Mouse (Mus musculus) small intestine, adult 2 months (tissue): Measurements from ENCODE around the gene Lingo4. TPM values are rescaled to one million over a fixed set of nuclear protein-coding genes. Genes with fewer than 3 reads are reported as not detected.

ENCODE experiments used
- H3K27ac ChIP-seq: fragments of 200-500 bp; 2 replicates; pipeline ENCODE4 v1.5.1; 2012; ENCODE audit warnings: low read depth, low read length, control low read depth, inconsistent platforms; ENCODE audit not compliant: insufficient read depth
- H3K27me3 ChIP-seq: fragments of 200-500 bp; 2 replicates; pipeline ENCODE4 v1.6.1; 2012; ENCODE audit warnings: mild to moderate bottlenecking, moderate library complexity, low read length, inconsistent platforms; ENCODE audit not compliant: control insufficient read depth, insufficient read depth
- H3K36me3 ChIP-seq: fragments of 200-500 bp; 2 replicates; pipeline ENCODE4 v1.6.1; 2012; ENCODE audit warnings: mild to moderate bottlenecking, low read length, control low read depth, inconsistent platforms; ENCODE audit not compliant: control insufficient read depth, insufficient read depth
- H3K4me1 ChIP-seq: fragments of 200-500 bp; 2 replicates; pipeline ENCODE4 v1.6.1; 2012; ENCODE audit warnings: low read length, inconsistent platforms, mixed read lengths; ENCODE audit not compliant: control insufficient read depth, insufficient read depth, insufficient read length
- H3K4me3 ChIP-seq: fragments of 200-500 bp; 2 replicates; pipeline ENCODE4 v1.5.1; 2012; ENCODE audit warnings: low read depth, mild to moderate bottlenecking, control low read depth, inconsistent platforms, low read length, moderate library complexity
- CTCF ChIP-seq: fragments of 200-500 bp; IDR thresholded peaks from 2 replicates; pipeline ENCODE4 v1.5.1; 2012; ENCODE audit warnings: low read depth, mild to moderate bottlenecking, control low read depth, inconsistent platforms, low read length, moderate library complexity, mixed read lengths; ENCODE audit not compliant: insufficient replicate concordance, insufficient read length; ENCODE audit errors: extremely low read depth
- POLR2A ChIP-seq: fragments of 200-500 bp; IDR thresholded peaks from 2 replicates; pipeline ENCODE4 v1.6.1; 2012; ENCODE audit warnings: low read depth, mild to moderate bottlenecking, control low read depth, inconsistent platforms, low read length, moderate library complexity
- WGBS: fragments of 180-500 bp; shearing (Covaris S2); methylation state at CpG from one replicate; pipeline ENCODE4 v1.1.7; 2018; 5-methylcytosine and 5-hydroxymethylcytosine counted together
- polyA plus RNA-seq: library from polyadenylated mRNA; depleted of rRNA; stranded (reverse); fragments of >200 nt; gene quantifications from 2 replicates; pipeline ENCODE4 v1.2.3, GENCODE M21; 2012

Gene Lingo4
- polyA plus RNA-seq, 1 experiment, result 0.42 TPM

- 73% methylated on average over 4 of the region's 4 CpGs for WGBS
- Histone ChIP-seq H3K36me3 (peaks cover 32% of the 10 kb centered on the region), H3K4me1 (no peaks in the 10 kb centered on the region), H3K27ac (no peak overlapping the region), H3K27me3 (no peaks in the 10 kb centered on the region), H3K4me3 (no peak overlapping the region)
- TF ChIP-seq POLR2A (no peak), CTCF (no peak)
These were observed 11.6 kb upstream of the Lingo4 start for GRCm38 (mm10) chr3:94386671-94387070.

- TF ChIP-seq CTCF (no peak), POLR2A (no peak)
- WGBS, result 94% methylated on average over 10 of the region's 10 CpGs
- no peaks in the 10 kb centered on the region for H3K27me3 ChIP-seq
- H3K4me3 ChIP-seq, result no peak overlapping the region
- H3K4me1 ChIP-seq, result no peaks in the 10 kb centered on the region
- H3K27ac ChIP-seq, result no peak overlapping the region
- peaks cover 34% of the 10 kb centered on the region for H3K36me3 ChIP-seq
These were observed 10.9 kb upstream of the Lingo4 start for GRCm38 (mm10) chr3:94387391-94387790.

GRCm38 (mm10) chr3:94388047-94388446 is 10.3 kb upstream of the Lingo4 start:
- Histone ChIP-seq H3K4me3 (no peak overlapping the region), H3K27ac (no peak overlapping the region), H3K4me1 (no peaks in the 10 kb centered on the region), H3K36me3 (peaks cover 40% of the 10 kb centered on the region), H3K27me3 (no peaks in the 10 kb centered on the region)
- TF ChIP-seq CTCF, result no peak
- TF ChIP-seq POLR2A, result no peak
- 83% methylated on average over 5 of the region's 5 CpGs for WGBS

- no peak overlapping the region for H3K27ac ChIP-seq
- peaks cover 44% of the 10 kb centered on the region for H3K36me3 ChIP-seq
- TF ChIP-seq CTCF (no peak), POLR2A (no peak)
- H3K4me1 ChIP-seq, result no peaks in the 10 kb centered on the region
- WGBS, result 95% methylated on average over 16 of the region's 16 CpGs
- H3K27me3 ChIP-seq, result no peaks in the 10 kb centered on the region
- H3K4me3 ChIP-seq, result no peak overlapping the region
These were observed 8.9 kb upstream of the Lingo4 start for GRCm38 (mm10) chr3:94389420-94389819.

GRCm38 (mm10) chr3:94391001-94391400 is 7.3 kb upstream of the Lingo4 start:
- Histone ChIP-seq H3K36me3 (peaks cover 44% of the 10 kb centered on the region), H3K27ac (no peak overlapping the region), H3K4me3 (no peak overlapping the region), H3K4me1 (no peaks in the 10 kb centered on the region), H3K27me3 (no peaks in the 10 kb centered on the region)
- TF ChIP-seq POLR2A (no peak), CTCF (no peak)
- WGBS, result 82% methylated on average over 5 of the region's 5 CpGs

- TF ChIP-seq CTCF (no peak), POLR2A (no peak)
- 79% methylated on average over 2 of the region's 2 CpGs for WGBS
- Histone ChIP-seq H3K36me3 (peaks cover 42% of the 10 kb centered on the region), H3K4me1 (no peaks in the 10 kb centered on the region), H3K27ac (no peak overlapping the region), H3K27me3 (no peaks in the 10 kb centered on the region), H3K4me3 (no peak overlapping the region)
These were observed 6.2 kb upstream of the Lingo4 start for GRCm38 (mm10) chr3:94392128-94392527.

- H3K4me1 ChIP-seq, result no peaks in the 10 kb centered on the region
- peaks cover 36% of the 10 kb centered on the region for H3K36me3 ChIP-seq
- H3K27ac ChIP-seq, result no peak overlapping the region
- TF ChIP-seq POLR2A, result no peak
- no peak for TF ChIP-seq CTCF
- H3K27me3 ChIP-seq, result no peaks in the 10 kb centered on the region
- no peak overlapping the region for H3K4me3 ChIP-seq
- WGBS, result 77% methylated on average over 4 of the region's 4 CpGs
These were observed 5.3 kb upstream of the Lingo4 start for GRCm38 (mm10) chr3:94393049-94393448.
